Mouse (Mus musculus) v-Abl transformed pro-B cells (cell line): ENCODE results near the gene Gfra1.

Experiments
- in situ Hi-C, 2 experiments: fragments of 400-800 bp; cut with MboI; formaldehyde crosslinking; loops; one replicate each; pipeline ENCODE4 v1.15.1; 2025; ENCODE audit not compliant: unreplicated experiment in 2 of 2

The Gfra1 gene

DNA sequence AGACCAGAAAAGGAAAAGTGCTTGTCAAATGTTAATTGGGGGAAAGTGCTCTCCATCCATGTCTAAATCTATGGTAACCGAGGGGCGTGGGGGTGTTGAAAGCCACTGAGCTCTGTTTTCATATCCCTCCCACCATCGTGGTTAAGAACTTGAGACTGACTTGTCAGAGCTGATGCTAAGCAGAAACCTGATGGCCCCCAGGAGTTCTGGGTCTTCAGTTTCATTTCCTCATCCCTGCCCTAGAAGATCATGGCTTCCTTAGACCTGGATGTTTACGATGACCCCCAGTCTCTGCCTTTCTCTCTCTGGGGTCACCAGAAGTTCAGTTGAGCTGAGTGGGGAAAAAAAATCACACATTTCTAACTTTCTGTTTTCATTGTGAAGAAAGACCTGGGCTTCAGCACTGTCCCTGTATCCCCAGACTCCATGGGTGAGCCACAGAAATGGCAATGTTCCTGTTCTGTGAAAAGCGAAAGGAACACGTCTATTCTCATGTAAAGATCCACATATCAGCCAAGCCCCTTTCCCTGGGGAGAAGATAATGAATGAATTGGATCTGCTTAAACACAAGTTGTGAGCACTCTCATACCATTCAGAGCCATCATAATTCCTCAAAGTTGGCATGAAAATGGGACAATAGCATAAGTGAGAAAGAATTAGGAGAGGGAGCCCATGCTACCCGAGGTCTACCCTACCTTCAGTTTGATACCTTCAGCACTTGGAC is 261.8 kb downstream of the Gfra1 start:
- in situ Hi-C loops, result no loop called here

DNA sequence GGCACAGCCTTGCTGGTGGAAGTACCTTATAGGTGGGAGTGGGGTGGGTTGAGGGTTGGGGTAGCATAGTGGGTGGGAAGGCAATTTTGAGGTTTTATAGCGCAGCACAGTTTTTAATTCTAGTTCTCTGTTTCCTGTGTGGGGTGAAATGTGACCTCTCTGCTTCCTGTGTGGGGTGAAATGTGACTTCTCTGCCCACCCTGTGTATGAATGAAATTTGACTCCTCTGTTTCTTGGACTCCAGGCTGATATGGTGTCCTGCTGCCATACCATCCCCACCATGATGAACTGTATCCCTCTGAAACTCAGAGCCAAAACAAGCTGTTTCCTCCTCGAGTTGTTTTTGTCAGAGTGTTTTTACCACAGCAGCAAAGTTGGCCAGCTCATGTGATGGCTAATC is 264.8 kb downstream of the Gfra1 start:
- in situ Hi-C loops, result no loop called here

DNA sequence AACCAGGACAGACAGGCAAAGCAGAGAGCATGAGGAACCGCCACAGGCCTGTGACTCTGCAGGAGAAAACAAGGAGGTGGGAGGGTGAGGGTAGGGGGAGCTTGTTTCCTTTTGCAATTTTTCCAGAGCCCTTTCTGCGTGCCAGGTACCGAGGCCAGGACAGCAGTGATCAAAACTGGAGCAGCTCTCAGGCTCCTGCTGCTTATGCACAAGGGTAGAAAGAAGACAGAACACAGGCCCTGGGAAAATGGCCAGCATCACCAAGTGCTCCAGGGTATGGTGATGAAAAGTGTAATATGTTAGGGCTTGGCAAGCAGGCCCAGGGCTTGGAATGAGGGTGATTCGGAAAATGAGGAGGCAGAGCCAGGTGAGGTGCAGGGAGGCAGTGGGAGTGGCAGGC is 269.2 kb downstream of the Gfra1 start:
- in situ Hi-C loops, result no loop called here
